Mouse (Mus musculus): ENCODE measurements around the gene Atxn1. TPM values are rescaled to one million over a fixed set of nuclear protein-coding genes. Genes with fewer than 3 reads are reported as not detected.

The Atxn1 gene
- total and polyA plus RNA-seq, 3 experiments: 9.4 to 61.0 (median 25.0) TPM

DNA sequence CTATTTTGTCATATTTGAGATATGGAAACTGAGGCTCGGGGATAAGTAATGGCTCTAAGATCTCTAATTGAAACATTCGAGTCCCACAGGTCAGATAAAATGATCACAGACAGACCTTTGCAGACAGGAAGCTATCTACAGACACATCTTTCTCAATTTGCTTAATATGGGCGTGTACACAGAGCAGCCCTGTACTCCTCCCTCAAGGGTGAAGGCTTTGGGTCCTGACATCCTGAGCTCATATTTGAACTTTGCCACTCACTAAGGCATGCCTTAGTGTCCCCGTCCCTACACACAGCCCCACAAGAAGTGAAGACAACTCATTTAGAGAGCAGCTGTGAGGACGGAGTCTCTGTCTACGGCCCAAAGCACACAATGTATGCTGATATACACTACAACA is 70.6 kb downstream of the Atxn1 start:
- no peak for DNase-seq (ENCODE audit: low spot score)
- Histone ChIP-seq H3K9me3 (replicated peaks) (no peaks in the 10 kb centered on the region), H3K4me3 (ENCODE audit: low read depth, low read length) (no peak overlapping the region; the same call in 1 of the 2 replicates), H3K36me3 (replicated peaks) (peaks cover 52% of the 10 kb centered on the region), H3K27me3 (ENCODE audit: insufficient read depth, low read length) (no peaks in the 10 kb centered on the region), H3K4me1 (ENCODE audit: insufficient read depth, low read depth, low read length) (peaks cover 53% of the 10 kb centered on the region)
- no peak for TF ChIP-seq POLR2AphosphoS5 (IDR thresholded peaks at IDR 0.05; ENCODE audit: insufficient replicate concordance, low read depth, low read length)
- TF ChIP-seq GATA2 (IDR thresholded peaks at IDR 0.05; ENCODE audit: borderline replicate concordance, low read depth, low read length): no peak
- TF ChIP-seq GATA1 (IDR thresholded peaks at IDR 0.05; ENCODE audit: borderline replicate concordance, low read length): no peak
- no peak for TF ChIP-seq TAL1 (conservative IDR thresholded peaks at IDR 0.05; ENCODE audit: low read depth, low read length)
- TF ChIP-seq CTCF (IDR thresholded peaks at IDR 0.05; ENCODE audit: low read depth, low read length): no peak
- ATAC-seq (ENCODE audit: extremely low read depth, insufficient number of reproducible peaks, low FRiP score, poor library complexity, severe bottlenecking): no peak

DNA sequence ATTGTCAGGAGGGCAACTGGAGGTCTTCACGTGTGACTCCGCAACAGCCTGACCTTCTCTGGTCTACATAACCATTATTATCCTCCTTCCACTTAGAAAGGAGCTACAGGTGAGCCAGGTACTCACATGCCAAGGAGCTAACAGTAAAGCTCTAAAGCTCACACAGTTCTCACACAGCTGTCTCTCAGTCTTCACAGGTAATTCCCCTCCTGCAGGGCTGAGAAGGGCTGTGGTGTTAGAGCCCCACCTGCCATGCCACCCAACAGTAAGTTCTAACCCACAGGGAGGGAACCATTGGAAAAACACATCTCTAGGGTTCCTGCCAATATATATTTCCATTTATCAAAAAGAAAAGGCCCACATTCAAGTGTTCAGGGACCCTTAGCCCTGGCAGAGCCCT is 73.7 kb downstream of the Atxn1 start:
- Histone ChIP-seq H3K27me3 (ENCODE audit: insufficient read depth, low read length) (no peaks in the 10 kb centered on the region), H3K9me3 (replicated peaks) (no peaks in the 10 kb centered on the region), H3K4me3 (ENCODE audit: low read depth, low read length) (no peak overlapping the region), H3K36me3 (replicated peaks) (peaks cover 51% of the 10 kb centered on the region), H3K4me1 (ENCODE audit: insufficient read depth, low read depth, low read length) (peaks cover 61% of the 10 kb centered on the region)
- DNase-seq (ENCODE audit: low spot score) (no peak), ATAC-seq (ENCODE audit: extremely low read depth, insufficient number of reproducible peaks, low FRiP score, poor library complexity, severe bottlenecking) (no peak)
- TF ChIP-seq GATA2 (IDR thresholded peaks at IDR 0.05; ENCODE audit: borderline replicate concordance, low read depth, low read length): no peak
- no peak for TF ChIP-seq TAL1 (conservative IDR thresholded peaks at IDR 0.05; ENCODE audit: low read depth, low read length)
- TF ChIP-seq CTCF (IDR thresholded peaks at IDR 0.05; ENCODE audit: low read depth, low read length): no peak
- TF ChIP-seq POLR2AphosphoS5 (IDR thresholded peaks at IDR 0.05; ENCODE audit: insufficient replicate concordance, low read depth, low read length): no peak
- TF ChIP-seq GATA1 (IDR thresholded peaks at IDR 0.05; ENCODE audit: borderline replicate concordance, low read length): no peak

DNA sequence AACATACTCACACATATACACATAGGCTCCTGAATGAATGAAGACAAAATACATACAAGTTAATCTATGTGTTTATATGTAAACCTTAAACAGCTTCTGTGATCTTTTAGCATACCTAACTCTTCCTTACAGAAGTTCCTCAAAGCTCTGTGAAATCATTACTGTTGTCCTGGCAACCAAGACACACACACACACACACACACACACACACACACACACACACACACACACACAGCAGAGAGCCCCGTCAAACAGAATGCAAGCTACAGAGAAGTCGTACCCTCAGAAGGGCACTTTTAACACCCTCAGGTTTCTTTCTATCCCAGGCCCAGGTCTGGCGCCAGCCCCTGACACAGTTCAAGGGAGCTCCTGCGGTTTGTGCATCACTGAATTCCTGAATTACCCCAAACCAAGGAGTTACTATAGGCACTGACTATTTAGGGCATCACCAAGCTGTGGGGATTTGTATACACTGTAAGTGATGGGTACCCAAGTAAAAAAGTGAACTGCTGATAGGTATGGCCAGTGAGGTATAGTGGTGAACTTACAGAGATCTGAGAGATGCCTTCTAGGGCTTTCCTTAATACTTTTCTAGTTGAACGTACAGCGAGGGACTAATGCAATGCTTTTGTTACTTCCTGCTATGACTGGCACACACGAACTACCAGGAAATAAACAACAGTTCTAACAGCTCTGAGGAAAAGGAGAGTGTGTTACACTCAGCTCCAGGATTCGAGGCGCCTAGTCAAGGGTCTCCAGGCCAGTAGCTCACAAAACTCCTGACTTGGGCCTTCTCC is 75.7 kb downstream of the Atxn1 start:
- H3K36me3 ChIP-seq (replicated peaks): peaks cover 46% of the 10 kb centered on the region
- H3K4me1 ChIP-seq (ENCODE audit: insufficient read depth, low read depth, low read length): peaks cover 53% of the 10 kb centered on the region
- TF ChIP-seq GATA1 (IDR thresholded peaks at IDR 0.05; ENCODE audit: borderline replicate concordance, low read length): no peak
- TF ChIP-seq TAL1 (conservative IDR thresholded peaks at IDR 0.05; ENCODE audit: low read depth, low read length): no peak
- no peak for TF ChIP-seq CTCF (IDR thresholded peaks at IDR 0.05; ENCODE audit: low read depth, low read length)
- no peak for TF ChIP-seq POLR2AphosphoS5 (IDR thresholded peaks at IDR 0.05; ENCODE audit: insufficient replicate concordance, low read depth, low read length)
- no peaks in the 10 kb centered on the region for H3K27me3 ChIP-seq (ENCODE audit: insufficient read depth, low read length)
- H3K9me3 ChIP-seq (replicated peaks): no peaks in the 10 kb centered on the region
- DNase-seq (ENCODE audit: low spot score) (no peak), ATAC-seq (ENCODE audit: extremely low read depth, insufficient number of reproducible peaks, low FRiP score, poor library complexity, severe bottlenecking) (no peak)
- no peak overlapping the region for H3K4me3 ChIP-seq (ENCODE audit: low read depth, low read length)

DNA sequence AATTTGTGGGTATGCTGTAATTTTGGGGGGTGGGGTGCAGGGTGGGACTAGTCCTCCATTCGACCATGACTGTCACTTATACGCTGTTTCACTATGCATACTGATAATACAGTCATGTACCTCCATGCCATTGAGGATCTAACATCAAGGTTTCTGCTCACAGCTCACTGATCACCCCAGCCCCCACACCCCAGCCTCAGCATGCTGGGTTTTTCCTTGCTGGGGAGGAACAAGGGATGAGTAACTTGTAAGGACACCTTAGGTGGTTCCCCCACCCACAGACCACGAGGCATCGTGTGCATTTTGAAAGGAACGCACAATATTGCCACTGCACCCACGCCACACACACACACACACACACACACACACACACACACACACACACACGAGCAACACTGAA is 79.9 kb downstream of the Atxn1 start:
- Histone ChIP-seq H3K9me3 (replicated peaks) (no peaks in the 10 kb centered on the region), H3K4me1 (ENCODE audit: insufficient read depth, low read depth, low read length) (peaks cover 60% of the 10 kb centered on the region)
- no peak for ATAC-seq (ENCODE audit: extremely low read depth, insufficient number of reproducible peaks, low FRiP score, poor library complexity, severe bottlenecking)

DNA sequence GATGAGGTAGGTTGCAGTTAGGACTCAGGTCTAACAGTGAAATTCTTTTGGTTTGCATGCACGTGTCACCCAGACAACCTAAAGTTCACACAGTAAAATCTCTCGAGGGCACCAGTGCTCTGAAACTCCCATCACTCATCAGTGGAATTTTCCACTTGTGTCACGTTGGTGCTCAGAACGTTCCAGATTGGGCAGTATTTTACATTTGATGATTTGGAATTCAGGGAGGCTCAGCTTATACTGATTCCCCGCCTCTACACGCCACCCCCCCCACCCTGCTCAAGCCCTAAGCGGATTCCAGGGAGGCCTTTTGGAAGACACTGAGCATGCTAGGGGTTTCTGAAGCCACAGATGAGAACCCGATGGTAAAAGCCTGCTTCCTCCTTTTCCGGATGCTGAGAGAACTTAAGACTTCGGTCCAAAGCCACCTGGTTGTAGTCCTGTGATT is 81.0 kb downstream of the Atxn1 start:
- TF ChIP-seq POLR2AphosphoS5 (IDR thresholded peaks at IDR 0.05; ENCODE audit: insufficient replicate concordance, low read depth, low read length): no peak
- TF ChIP-seq GATA2 (IDR thresholded peaks at IDR 0.05; ENCODE audit: borderline replicate concordance, low read depth, low read length): no peak
- no peak for TF ChIP-seq CTCF (IDR thresholded peaks at IDR 0.05; ENCODE audit: low read depth, low read length)
- no peak for TF ChIP-seq GATA1 (IDR thresholded peaks at IDR 0.05; ENCODE audit: borderline replicate concordance, low read length)
- TF ChIP-seq TAL1 (conservative IDR thresholded peaks at IDR 0.05; ENCODE audit: low read depth, low read length): no peak
- H3K4me1 ChIP-seq (ENCODE audit: insufficient read depth, low read depth, low read length): peaks cover 54% of the 10 kb centered on the region
- H3K27me3 ChIP-seq (ENCODE audit: insufficient read depth, low read length): no peaks in the 10 kb centered on the region
- H3K4me3 ChIP-seq (ENCODE audit: low read depth, low read length): no peak overlapping the region
- H3K36me3 ChIP-seq (replicated peaks): peaks cover 55% of the 10 kb centered on the region
- DNase-seq (ENCODE audit: low spot score) (no peak), ATAC-seq (ENCODE audit: extremely low read depth, insufficient number of reproducible peaks, low FRiP score, poor library complexity, severe bottlenecking) (no peak)
- no peaks in the 10 kb centered on the region for H3K9me3 ChIP-seq (replicated peaks)

More for the DNA sequence above, 79.9 kb downstream of the Atxn1 start:
- peaks cover 52% of the 10 kb centered on the region for H3K36me3 ChIP-seq (replicated peaks)
- no peak for DNase-seq (ENCODE audit: low spot score)
- no peak overlapping the region for H3K4me3 ChIP-seq (ENCODE audit: low read depth, low read length)
- TF ChIP-seq TAL1 (conservative IDR thresholded peaks at IDR 0.05; ENCODE audit: low read depth, low read length): no peak
- no peak for TF ChIP-seq GATA2 (IDR thresholded peaks at IDR 0.05; ENCODE audit: borderline replicate concordance, low read depth, low read length)
- TF ChIP-seq CTCF (IDR thresholded peaks at IDR 0.05; ENCODE audit: low read depth, low read length): no peak
- TF ChIP-seq GATA1 (IDR thresholded peaks at IDR 0.05; ENCODE audit: borderline replicate concordance, low read length): no peak
- no peak for TF ChIP-seq POLR2AphosphoS5 (IDR thresholded peaks at IDR 0.05; ENCODE audit: insufficient replicate concordance, low read depth, low read length)
- H3K27me3 ChIP-seq (ENCODE audit: insufficient read depth, low read length): no peaks in the 10 kb centered on the region

DNA sequence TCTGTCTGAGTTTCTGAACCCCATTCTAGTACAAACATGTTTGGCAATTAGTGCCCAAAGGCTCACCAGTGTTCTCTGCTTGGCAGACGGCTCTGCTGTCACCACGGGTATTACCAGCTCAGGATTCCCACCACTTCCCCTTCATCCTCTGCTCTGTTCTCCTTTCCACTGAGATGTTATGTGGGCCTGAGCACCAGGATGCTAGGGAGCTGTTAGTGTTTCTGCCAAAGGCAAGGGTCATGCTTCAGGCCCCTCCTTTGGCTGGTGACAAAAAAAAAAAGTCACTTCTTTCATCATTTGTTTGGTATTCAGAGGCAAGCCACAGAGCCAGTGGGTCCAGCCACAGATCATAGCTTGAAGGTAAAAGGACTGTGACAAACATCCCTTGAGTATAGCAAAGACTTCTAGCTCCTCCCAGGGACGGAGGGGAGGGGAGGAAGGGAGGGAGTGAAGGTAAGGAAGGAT is 81.8 kb downstream of the Atxn1 start:
- no peaks in the 10 kb centered on the region for H3K9me3 ChIP-seq (replicated peaks)
- H3K4me1 ChIP-seq (ENCODE audit: insufficient read depth, low read depth, low read length): peaks cover 53% of the 10 kb centered on the region
- ATAC-seq (ENCODE audit: extremely low read depth, insufficient number of reproducible peaks, low FRiP score, poor library complexity, severe bottlenecking): no peak
- H3K4me3 ChIP-seq (ENCODE audit: low read depth, low read length): no peak overlapping the region
- no peaks in the 10 kb centered on the region for H3K27me3 ChIP-seq (ENCODE audit: insufficient read depth, low read length)
- TF ChIP-seq GATA2 (IDR thresholded peaks at IDR 0.05; ENCODE audit: borderline replicate concordance, low read depth, low read length) (no peak), GATA1 (IDR thresholded peaks at IDR 0.05; ENCODE audit: borderline replicate concordance, low read length) (no peak), POLR2AphosphoS5 (IDR thresholded peaks at IDR 0.05; ENCODE audit: insufficient replicate concordance, low read depth, low read length) (no peak), TAL1 (conservative IDR thresholded peaks at IDR 0.05; ENCODE audit: low read depth, low read length) (no peak), CTCF (IDR thresholded peaks at IDR 0.05; ENCODE audit: low read depth, low read length) (no peak)
- no peak for DNase-seq (ENCODE audit: low spot score)
- H3K36me3 ChIP-seq (replicated peaks): peaks cover 55% of the 10 kb centered on the region
